Mouse (Mus musculus): ENCODE results near the gene Dlg2.

Dlg2 gene

DNA sequence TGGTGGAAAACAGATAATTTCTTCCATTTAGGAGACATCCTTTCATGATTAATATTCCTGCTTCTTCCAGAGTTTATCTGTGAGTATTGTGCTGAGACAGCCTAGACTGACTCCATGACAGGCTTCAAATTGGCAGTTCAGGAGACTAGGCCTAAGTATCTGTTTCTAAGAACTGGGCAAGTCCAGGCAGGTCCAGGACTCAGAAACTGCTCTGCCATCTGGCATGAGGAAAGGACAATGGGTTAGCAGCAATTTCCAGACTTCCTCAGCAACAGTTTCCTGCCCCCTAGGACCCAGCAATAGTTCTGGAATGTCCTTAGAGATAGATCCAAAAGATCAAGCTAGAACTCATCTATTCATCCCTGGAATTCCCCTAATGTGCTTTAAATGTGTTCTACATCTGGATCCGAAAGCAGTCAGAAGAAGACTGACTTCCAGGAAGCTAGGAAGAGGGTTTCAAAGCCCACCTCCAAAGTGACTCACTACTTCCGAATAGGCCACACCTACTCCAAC lies 64.4 kb downstream of the Dlg2 start:
- no peak for DNase-seq (ENCODE audit: low spot score)

GRCm38 (mm10) chr7:90553399-90553798 lies 76.9 kb downstream of the Dlg2 start:
- DNase-seq (ENCODE audit: low spot score) = no peak

DNA sequence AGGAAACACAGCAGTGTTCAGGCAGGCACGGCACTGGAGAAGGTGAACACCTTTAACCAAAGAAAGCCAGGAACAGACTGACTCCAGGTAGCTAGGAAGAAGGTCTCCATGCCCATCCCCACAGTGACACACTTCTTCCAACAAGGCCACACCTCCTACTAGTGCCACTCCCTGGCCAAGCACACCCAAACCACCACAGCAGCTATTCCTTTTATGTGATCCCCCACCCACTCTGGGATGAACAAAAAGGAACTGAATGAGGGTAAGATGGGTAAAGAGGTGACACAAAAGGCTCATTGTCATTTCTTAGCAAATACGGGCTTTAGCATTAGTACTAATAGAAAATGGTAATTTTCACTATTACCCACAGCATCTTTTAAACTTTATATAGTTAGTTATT lies 77.9 kb downstream of the Dlg2 start:
- no peak for DNase-seq (ENCODE audit: low spot score)

- no peak for DNase-seq (ENCODE audit: low spot score)
Measured at GRCm38 (mm10) chr7:90569130-90569529, 92.7 kb downstream of the Dlg2 start.

DNA sequence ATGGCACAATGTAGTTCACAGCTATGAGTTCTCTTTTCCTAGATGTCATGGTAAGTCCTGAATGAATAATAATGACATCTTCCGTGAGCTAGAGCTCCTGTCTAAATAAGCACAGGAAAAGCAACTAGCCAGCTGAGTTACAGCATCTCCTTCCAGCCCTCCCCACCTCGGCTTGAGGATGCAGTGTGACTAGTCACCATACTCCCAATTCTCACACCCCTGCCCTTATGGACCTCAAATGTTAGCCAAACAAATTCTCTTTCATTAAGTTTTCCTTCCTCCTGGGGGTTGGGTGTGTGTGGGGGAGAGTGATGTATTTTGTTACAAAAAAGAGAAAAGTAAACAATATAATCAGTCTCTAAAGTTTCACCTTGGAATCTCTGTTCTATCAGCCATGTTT lies 111.3 kb downstream of the Dlg2 start:
- no peak for DNase-seq (ENCODE audit: low spot score)

GRCm38 (mm10) chr7:90588318-90588717 lies 111.8 kb downstream of the Dlg2 start:
- DNase-seq (ENCODE audit: low spot score) = no peak

- DNase-seq (ENCODE audit: low spot score) = no peak
Measured at GRCm38 (mm10) chr7:90609764-90610163, 133.3 kb downstream of the Dlg2 start.

GRCm38 (mm10) chr7:90630546-90630945 lies 154.1 kb downstream of the Dlg2 start:
- no peak for DNase-seq (ENCODE audit: low spot score)

- no peak for DNase-seq (ENCODE audit: low spot score)
Measured at GRCm38 (mm10) chr7:90649512-90649911, 173.0 kb downstream of the Dlg2 start.

DNA sequence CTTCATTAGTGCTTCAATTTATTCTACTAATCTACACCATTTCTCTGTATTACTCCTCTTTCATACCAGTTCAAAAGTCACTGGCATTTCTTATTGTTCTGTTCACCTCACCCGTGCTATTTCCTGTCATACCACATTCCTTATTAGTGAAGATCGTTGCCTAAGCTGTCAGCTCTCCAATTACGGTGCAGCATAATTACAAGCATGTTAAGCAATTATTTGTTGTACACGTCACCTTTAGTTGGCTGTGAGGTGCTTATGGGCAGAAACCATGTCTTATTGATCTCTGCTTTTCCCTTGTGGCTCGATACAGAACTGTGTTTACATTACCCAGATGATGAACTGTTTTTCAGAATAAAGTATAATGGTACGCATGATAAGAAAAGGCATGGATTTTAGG lies 174.7 kb downstream of the Dlg2 start:
- no peak for DNase-seq (ENCODE audit: low spot score)

GRCm38 (mm10) chr7:90651611-90652010 lies 175.1 kb downstream of the Dlg2 start:
- no peak for DNase-seq (ENCODE audit: low spot score)

- no peak for DNase-seq (ENCODE audit: low spot score)
Measured at GRCm38 (mm10) chr7:90658593-90658992, 182.1 kb downstream of the Dlg2 start.

DNA sequence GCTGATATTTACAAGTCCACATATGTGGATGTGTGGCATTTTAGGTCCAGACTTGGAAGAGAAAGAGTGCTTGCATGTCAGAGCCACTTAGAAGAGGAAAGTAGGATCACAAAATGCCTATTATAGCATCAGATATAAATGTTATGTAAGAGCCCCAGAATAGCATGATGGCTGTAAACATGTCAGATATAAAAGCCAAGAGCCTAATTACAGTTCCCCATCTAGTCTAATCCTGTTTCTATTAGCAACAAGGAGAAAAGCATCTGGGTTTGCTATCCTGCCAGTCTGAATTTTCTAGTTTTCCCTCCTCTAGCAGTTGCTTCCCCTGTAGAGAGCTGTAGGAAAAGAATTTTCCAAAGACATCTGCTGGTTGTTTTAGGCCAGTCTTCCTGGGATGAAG lies 217.6 kb downstream of the Dlg2 start:
- no peak for DNase-seq (ENCODE audit: low spot score)

GRCm38 (mm10) chr7:90696181-90696950 lies 219.9 kb downstream of the Dlg2 start:
- no peak for DNase-seq (ENCODE audit: low spot score)

- DNase-seq (ENCODE audit: low spot score) = no peak
Measured at GRCm38 (mm10) chr7:90703163-90703852, 226.8 kb downstream of the Dlg2 start.

DNA sequence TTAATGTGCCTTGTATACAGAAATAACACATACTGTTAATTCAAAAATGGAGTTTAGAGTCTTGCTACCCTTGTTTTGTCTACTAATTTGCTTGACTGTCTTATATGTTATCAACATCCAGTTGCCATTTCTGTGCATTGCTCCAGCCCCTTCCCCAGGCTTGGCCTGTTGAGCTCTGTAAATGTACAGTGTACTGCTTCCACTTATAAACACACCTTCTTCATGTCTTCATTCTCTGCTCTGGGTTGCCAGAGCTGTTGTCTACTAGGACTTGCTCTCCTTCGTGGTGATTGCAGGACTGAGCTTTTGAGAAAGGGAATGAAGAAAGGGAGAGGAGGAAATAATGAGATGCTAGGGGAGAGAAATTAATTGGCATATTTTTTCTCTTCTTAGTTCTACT lies 227.5 kb downstream of the Dlg2 start:
- DNase-seq (ENCODE audit: low spot score) = no peak

GRCm38 (mm10) chr7:90734086-90734485 lies 257.6 kb downstream of the Dlg2 start:
- DNase-seq (ENCODE audit: low spot score) = no peak

GRCm38 (mm10) chr7:90736369-90736768 lies 259.9 kb downstream of the Dlg2 start:
- DNase-seq (ENCODE audit: low spot score) = no peak

DNA sequence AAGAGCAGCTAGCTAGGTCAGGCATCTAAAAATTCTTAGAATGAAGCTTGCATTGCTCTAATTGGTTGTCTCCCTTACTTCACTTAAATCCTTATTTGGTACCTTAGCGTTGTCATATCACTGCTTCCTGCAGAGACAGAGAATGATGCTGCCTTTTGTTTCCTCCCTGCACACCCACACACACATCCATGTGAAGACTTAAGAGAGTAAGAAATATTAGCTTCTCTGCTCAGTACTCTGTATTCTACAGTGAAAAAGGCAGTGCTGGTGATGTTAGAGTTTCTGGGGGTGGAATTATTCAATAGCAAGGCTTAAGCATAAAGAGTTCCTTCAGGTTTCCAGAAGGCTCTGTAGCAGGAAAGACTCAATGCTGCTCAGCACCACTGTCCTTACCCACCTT lies 272.2 kb downstream of the Dlg2 start:
- DNase-seq (ENCODE audit: low spot score) = no peak

- no peak for DNase-seq (ENCODE audit: low spot score)
Measured at GRCm38 (mm10) chr7:90787945-90788344, 311.5 kb downstream of the Dlg2 start.

- DNase-seq (ENCODE audit: low spot score) = no peak
Measured at GRCm38 (mm10) chr7:90791522-90791921, 315.1 kb downstream of the Dlg2 start.

- DNase-seq (ENCODE audit: low spot score) = no peak
Measured at GRCm38 (mm10) chr7:90825640-90826039, 349.2 kb downstream of the Dlg2 start.

- DNase-seq (ENCODE audit: low spot score) = no peak
Measured at GRCm38 (mm10) chr7:90841276-90841675, 364.8 kb downstream of the Dlg2 start.
